Mouse (Mus musculus): ENCODE results near the gene Gm43518.

DNA sequence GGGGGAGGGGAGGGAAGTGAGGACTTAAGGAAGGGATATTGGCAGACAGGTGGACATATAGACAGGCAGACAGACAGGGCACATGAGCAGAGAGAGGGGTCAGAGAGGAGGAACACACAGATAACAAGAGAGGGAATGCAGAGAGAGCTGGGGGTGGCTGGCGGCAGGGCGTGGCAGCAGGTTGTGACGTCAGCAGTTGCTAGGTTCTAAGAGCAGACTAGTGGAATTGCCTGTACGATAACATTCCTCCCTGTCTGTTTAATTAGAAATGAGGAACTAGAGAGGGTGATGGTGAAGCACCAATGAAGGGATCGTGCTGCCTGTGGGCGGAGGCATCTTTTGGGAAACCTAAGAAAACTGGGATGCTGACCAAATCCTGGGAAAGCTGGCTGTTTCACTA lies 35.5 kb upstream of the Gm43518 start:
- TF ChIP-seq CTCF (IDR thresholded peaks at IDR 0.05) (no peak), POLR2A (IDR thresholded peaks at IDR 0.05; ENCODE audit: insufficient read depth, low read depth, low read length) (no peak)

Measured in heart, adult 2 months (tissue).